Mouse (Mus musculus) liver, embryonic 16.5 days (tissue): ENCODE measurements around the gene Dtnbp1. TPM values are rescaled to one million over a fixed set of nuclear protein-coding genes. Genes with fewer than 3 reads are reported as not detected.

Experiments
- ATAC-seq: fragments of 200-750 bp; cut with Nextera tagmentation; 2 replicates; pipeline ENCODE4 v1.8.0; 2017; ENCODE audit warnings: low read depth, mild to moderate bottlenecking, moderate number of reproducible peaks, moderate library complexity
- H3K27ac ChIP-seq: fragments of 300-500 bp; sonication (generic); 2 replicates; pipeline ENCODE4 v1.5.1; 2014; ENCODE audit warnings: mild to moderate bottlenecking, low read length
- H3K27me3 ChIP-seq: fragments of 300-500 bp; sonication (generic); 2 replicates; pipeline ENCODE4 v1.6.1; 2014; ENCODE audit warnings: low read depth, low read length, mixed read lengths; ENCODE audit not compliant: control insufficient read depth, insufficient read depth
- H3K36me3 ChIP-seq: fragments of 300-500 bp; sonication (generic); 2 replicates; pipeline ENCODE4 v1.6.1; 2014; ENCODE audit warnings: mild to moderate bottlenecking; ENCODE audit not compliant: control insufficient read depth, insufficient read depth
- H3K4me1 ChIP-seq: fragments of 300-500 bp; sonication (generic); 2 replicates; pipeline ENCODE4 v1.6.1; 2014; ENCODE audit warnings: low read depth, low read length, mixed read lengths; ENCODE audit not compliant: control insufficient read depth
- H3K4me2 ChIP-seq: fragments of 300-500 bp; sonication (generic); 2 replicates; pipeline ENCODE4 v1.6.1; 2014; ENCODE audit warnings: low read depth, low read length, mixed read lengths
- H3K4me3 ChIP-seq: fragments of 300-500 bp; sonication (generic); 2 replicates; pipeline ENCODE4 v1.5.1; 2014; ENCODE audit warnings: low read depth, mild to moderate bottlenecking, low read length
- H3K9ac ChIP-seq: fragments of 300-500 bp; sonication (generic); 2 replicates; pipeline ENCODE4 v1.6.1; 2014; ENCODE audit warnings: low read depth, low read length
- H3K9me3 ChIP-seq: fragments of 300-500 bp; sonication (generic); replicated peaks from 2 replicates; pipeline ENCODE4 v1.6.1; 2016; ENCODE audit warnings: low read length; ENCODE audit not compliant: control insufficient read depth
- WGBS: fragments of 180-500 bp; shearing (Covaris S2); extraction: QIAGEN DNeasy Blood & Tissue Kit; methylation state at CpG from one replicate; pipeline ENCODE4 v1.1.7; 2014; ENCODE audit not compliant: insufficient replicate concordance; 5-methylcytosine and 5-hydroxymethylcytosine counted together
- polyA plus RNA-seq: library from polyadenylated mRNA; unstranded; fragments of >200 nt; fragmentation: Nextera tagmentation; extraction: Ambion mirVana; gene quantifications from 2 replicates; pipeline ENCODE4 v1.2.1, GENCODE M21; 2015

Gene Dtnbp1
- polyA plus RNA-seq, 1 experiment from 2014 or later, result 25.7 TPM

DNA sequence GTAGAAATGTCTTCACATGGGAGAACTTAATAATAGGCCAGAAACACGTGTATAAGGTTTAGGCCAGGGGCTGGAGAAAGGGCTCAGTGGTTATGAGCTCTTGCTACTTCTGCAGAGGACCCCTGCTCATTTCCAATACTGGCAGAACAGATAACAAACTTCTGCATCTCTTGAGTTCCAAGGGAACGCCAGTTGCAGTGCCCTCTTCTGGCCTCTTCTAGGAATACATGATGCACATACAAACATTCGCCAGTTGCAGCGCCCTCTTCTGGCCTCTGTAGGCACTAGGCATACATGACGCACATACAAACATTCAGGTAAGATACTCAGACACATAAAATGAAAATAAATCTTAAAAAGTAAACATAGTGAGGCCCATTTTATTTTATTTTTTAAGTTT is 4.5 kb upstream of the Dtnbp1 start:
- Histone ChIP-seq H3K27me3 (no peaks in the 10 kb centered on the region), H3K9me3 (no peaks in the 10 kb centered on the region), H3K4me1 (peaks cover 4% of the 10 kb centered on the region), H3K27ac (no peak overlapping the region), H3K9ac (no peak overlapping the region), H3K36me3 (no peaks in the 10 kb centered on the region), H3K4me2 (no peak overlapping the region), H3K4me3 (no peak overlapping the region)
- 55% methylated on average over 5 of the region's 5 CpGs for WGBS
- ATAC-seq, result no peak

DNA sequence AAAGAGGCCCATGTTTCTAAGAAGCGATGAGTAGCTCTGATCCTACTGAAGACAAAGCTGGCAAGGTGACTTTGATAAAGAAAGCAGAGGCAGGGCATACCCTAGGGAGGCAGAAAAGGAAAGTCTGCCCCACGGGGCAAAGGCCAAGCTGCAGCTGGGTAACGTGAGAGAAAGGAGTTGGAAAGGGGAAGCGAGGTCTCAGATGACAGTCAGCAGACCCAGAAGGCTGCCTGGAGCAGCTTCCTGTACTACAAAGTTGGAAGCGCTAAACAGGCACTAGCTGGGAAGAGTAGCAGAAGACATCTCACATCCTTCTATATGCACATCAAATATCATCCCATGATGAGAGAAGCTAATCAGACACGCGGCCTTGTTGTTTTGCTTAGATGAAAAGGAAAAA is 3.9 kb upstream of the Dtnbp1 start:
- H3K27ac ChIP-seq, result no peak overlapping the region
- H3K9me3 ChIP-seq, result no peaks in the 10 kb centered on the region
- ATAC-seq, result no peak
- no peaks in the 10 kb centered on the region for H3K27me3 ChIP-seq
- peaks cover 4% of the 10 kb centered on the region for H3K4me1 ChIP-seq
- no peaks in the 10 kb centered on the region for H3K36me3 ChIP-seq
- H3K4me2 ChIP-seq, result no peak overlapping the region
- no peak overlapping the region for H3K4me3 ChIP-seq
- H3K9ac ChIP-seq, result no peak overlapping the region
- 43% methylated on average over 7 of the region's 7 CpGs for WGBS

DNA sequence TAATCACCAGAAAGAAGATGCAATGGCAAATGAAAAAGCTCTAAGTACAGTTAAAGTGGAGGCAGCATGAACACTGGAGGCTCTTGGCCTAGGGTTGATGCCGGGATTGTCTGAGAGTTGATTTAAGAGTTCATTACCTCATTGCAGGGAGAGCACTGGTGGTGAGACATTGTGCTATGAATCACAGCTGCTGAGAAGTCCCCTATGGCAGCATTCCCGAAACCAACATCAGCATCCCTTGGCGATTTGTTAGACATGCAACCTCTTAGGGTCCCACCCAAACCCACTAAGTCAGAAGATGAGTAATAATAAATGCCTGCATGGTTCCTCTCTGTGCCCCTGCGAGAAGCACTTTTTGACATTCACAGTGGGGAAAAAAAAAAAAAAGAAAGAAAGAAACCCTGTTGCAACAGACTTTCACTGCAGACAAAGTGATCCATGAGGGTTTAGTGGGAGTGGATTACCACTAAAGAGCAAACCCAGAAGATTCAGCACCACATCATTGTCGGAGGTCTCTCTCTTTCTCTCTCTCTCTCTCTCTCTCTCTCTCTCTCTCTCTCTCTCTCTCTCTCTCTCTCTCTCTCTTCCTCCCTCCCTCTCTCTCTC is 3.1 kb upstream of the Dtnbp1 start:
- Histone ChIP-seq H3K4me3 (no peak overlapping the region), H3K27me3 (no peaks in the 10 kb centered on the region), H3K27ac (no peak overlapping the region), H3K4me2 (no peak overlapping the region), H3K36me3 (no peaks in the 10 kb centered on the region), H3K9me3 (no peaks in the 10 kb centered on the region), H3K9ac (no peak overlapping the region), H3K4me1 (peaks cover 8% of the 10 kb centered on the region)
- 72% methylated on average over 5 of the region's 5 CpGs for WGBS
- ATAC-seq, result no peak

DNA sequence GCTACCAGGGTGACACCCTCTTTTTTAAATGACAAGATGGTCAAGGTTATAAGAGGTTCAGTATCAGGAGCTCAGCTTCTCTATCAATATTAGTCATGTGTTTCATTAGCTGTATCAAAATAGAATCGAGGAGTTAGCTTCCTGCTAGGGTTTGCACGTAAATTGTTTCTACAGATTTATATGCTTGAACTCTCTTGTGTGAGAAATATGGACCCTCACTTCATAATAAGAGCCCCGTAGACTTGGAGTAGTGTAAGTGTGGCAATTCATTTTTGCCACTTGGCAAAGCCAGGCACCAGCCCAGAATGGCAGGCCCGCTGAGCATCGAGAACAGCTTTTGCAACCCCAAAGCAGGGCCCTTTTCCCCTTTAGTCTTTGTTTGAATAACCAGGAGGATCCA is 1.1 kb upstream of the Dtnbp1 start:
- H3K4me2 ChIP-seq, result no peak overlapping the region
- H3K27ac ChIP-seq, result no peak overlapping the region
- no peak for ATAC-seq
- H3K4me1 ChIP-seq, result peaks cover 8% of the 10 kb centered on the region
- H3K9me3 ChIP-seq, result no peaks in the 10 kb centered on the region
- no peaks in the 10 kb centered on the region for H3K27me3 ChIP-seq
- no peak overlapping the region for H3K9ac ChIP-seq
- 69% methylated on average over 5 of the region's 5 CpGs for WGBS
- H3K36me3 ChIP-seq, result no peaks in the 10 kb centered on the region
- H3K4me3 ChIP-seq, result no peak overlapping the region

DNA sequence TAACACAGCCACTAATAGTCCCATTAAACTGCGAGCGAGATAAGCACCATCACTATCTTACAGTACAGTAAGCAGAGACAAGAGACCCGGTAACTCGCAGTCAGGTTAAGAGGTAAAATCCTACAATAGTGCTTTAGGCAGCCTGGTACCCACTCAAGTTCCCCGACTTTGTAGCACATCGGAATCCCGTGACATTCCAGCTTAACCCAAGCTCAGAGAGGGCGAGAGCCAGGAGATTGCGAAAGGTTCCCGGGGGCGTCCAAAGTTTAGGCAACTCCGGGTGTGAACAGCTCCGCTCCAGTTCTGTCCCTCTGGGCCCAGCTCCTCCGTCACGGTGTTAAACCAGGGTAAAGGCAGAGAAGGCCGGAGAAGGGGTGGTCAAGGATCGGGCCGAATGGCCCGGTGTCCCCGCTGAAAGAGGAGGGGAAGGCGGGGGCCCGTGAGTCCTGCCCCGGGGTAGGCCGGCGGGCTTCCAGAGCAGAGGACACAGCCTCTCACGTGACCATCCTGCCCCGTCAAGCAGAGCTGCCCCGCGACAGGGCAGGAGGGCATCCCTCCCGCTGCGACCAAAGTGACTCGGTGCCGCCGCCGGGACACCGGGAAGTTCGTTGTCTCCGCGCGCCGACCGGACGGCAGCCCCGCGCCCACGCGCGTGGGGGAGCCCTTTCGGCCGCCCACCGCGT is 578 bp downstream of the Dtnbp1 start:
- peak; percentile 88 for ATAC-seq

DNA sequence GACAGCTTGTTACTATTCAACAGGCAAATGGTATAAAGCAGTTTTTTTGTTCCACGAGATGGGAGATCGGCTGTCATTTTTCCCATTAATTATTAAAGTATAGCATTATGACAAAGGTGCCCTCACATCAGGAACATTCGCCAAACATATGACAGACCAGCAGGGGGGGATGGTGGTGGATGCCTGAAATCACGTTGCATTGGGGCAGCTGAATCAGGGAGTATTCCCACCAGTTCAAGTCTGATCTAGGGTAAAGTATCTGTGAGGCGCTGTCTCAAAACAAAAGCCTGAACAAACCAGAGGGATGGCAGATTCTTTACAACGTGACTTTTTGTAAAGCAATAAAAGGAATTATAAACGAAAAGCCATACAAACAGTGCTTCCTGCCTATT is 1.1 kb downstream of the Dtnbp1 start:
- H3K9ac ChIP-seq, result peak overlapping the region; percentile 78; the same call in 1 of the 2 replicates
- no peak for ATAC-seq
- H3K27ac ChIP-seq, result 0 out of 2 replicates have a peak overlapping the region, but pooled peaks have one; percentile 81

More for the DNA sequence above, 578 bp downstream of the Dtnbp1 start:
- Histone ChIP-seq H3K27ac (peak overlapping the region; percentile 81), H3K4me1 (peaks cover 8% of the 10 kb centered on the region), H3K9me3 (no peaks in the 10 kb centered on the region), H3K36me3 (no peaks in the 10 kb centered on the region), H3K27me3 (no peaks in the 10 kb centered on the region), H3K4me2 (peak overlapping the region; percentile 84), H3K9ac (peak overlapping the region; percentile 78), H3K4me3 (peak overlapping the region; percentile 77)
- 0% methylated on average over 52 of the region's 52 CpGs for whole genome bisulfite sequencing

DNA sequence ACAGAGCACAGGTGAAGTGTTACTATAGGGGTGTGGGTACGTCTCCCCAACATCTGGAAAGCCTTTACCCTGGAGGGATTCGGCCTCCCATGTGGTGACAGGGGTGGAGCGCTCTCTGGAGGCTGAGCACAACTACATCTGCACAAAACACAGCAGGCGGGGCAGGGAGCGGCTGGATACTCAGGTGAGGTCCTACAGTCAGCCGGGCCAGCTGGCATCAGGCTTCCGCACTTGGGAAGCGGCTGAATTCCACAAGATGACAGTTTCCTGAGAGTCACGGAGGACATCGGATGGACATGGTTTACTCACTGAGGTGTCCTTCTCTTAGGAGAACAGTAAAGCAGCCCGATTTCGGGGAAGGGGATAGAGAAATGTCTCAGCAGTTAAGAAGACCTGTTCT is 2.7 kb downstream of the Dtnbp1 start:
- Histone ChIP-seq H3K4me3 (no peak overlapping the region), H3K36me3 (no peaks in the 10 kb centered on the region), H3K27ac (no peak overlapping the region), H3K4me1 (peaks cover 8% of the 10 kb centered on the region), H3K9me3 (no peaks in the 10 kb centered on the region), H3K9ac (no peak overlapping the region), H3K4me2 (no peak overlapping the region), H3K27me3 (no peaks in the 10 kb centered on the region)
- 83% methylated on average over 12 of the region's 12 CpGs for WGBS
- no peak for ATAC-seq

More for the DNA sequence above, 1.1 kb downstream of the Dtnbp1 start:
- H3K36me3 ChIP-seq, result no peaks in the 10 kb centered on the region
- no peaks in the 10 kb centered on the region for H3K27me3 ChIP-seq
- 19% methylated on average over 7 of the region's 7 CpGs for WGBS
- peak overlapping the region; percentile 77 for H3K4me3 ChIP-seq
- peaks cover 8% of the 10 kb centered on the region for H3K4me1 ChIP-seq
- H3K4me2 ChIP-seq, result peak overlapping the region; percentile 84
- no peaks in the 10 kb centered on the region for H3K9me3 ChIP-seq

DNA sequence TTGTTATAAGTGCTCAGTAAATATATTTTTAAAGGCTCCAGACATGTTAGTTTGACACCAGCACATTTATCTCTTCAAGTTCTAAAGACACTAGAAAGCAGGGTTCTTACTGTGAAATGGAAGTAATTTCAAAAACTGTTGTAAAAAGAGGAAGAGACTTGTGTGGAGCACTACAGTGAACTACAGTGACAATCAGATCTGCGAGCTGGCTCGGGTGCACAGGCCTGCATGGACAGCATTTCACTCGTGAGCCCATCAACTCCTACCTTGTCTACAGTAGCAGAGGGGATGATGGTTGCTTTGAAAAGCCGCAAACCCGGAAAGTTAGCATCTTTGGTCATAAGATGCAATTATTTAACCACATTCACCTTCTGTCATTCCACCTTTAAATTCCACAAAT is 5.6 kb downstream of the Dtnbp1 start:
- Histone ChIP-seq H3K4me2 (no peak overlapping the region), H3K27me3 (no peaks in the 10 kb centered on the region), H3K9me3 (no peaks in the 10 kb centered on the region), H3K4me1 (peaks cover 5% of the 10 kb centered on the region), H3K9ac (no peak overlapping the region), H3K27ac (no peak overlapping the region), H3K4me3 (no peak overlapping the region), H3K36me3 (no peaks in the 10 kb centered on the region)
- WGBS, result 35% methylated on average over 5 of the region's 5 CpGs
- ATAC-seq, result no peak

DNA sequence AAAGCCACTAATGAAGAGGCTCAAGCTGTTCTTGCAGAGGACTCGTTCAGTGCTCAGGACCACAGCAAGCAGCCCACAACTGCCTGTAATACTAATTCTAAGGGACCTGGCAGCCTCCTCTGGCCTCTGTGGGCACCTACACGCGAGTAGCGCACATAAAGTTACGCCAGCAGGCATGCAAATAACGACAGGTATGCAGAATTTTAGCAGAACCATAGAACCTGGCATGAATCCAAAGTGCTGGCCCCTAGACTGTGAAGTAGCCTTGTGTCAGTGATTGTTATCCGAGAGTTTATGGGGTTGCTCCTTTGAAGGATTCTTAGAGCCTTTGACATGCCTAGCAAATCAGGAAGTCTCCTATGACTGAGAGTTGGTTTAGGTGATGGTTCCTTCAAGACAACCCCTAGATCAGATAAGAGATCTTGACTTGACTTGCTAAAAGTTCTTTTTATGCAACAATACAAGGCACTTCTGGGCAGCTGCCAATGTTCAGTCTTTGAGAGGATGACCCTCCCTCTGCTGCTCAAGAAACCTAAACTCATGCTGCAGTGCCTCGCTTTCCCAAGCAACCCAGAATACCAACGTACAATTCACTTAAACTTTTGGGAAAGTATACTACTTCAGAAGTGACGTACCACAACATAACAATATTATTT is 9.3 kb downstream of the Dtnbp1 start:
- H3K9me3 ChIP-seq, result no peaks in the 10 kb centered on the region
- H3K27ac ChIP-seq, result no peak overlapping the region
- no peak overlapping the region for H3K4me2 ChIP-seq
- 78% methylated on average over 10 of the region's 10 CpGs for WGBS
- no peak overlapping the region for H3K9ac ChIP-seq
- no peak overlapping the region for H3K4me3 ChIP-seq
- no peak for ATAC-seq
- H3K36me3 ChIP-seq, result peaks cover 3% of the 10 kb centered on the region; the same call in 1 of the 2 replicates
- no peaks in the 10 kb centered on the region for H3K4me1 ChIP-seq
- H3K27me3 ChIP-seq, result no peaks in the 10 kb centered on the region
